Mouse (Mus musculus) NIH3T3 (cell line): ENCODE results near the gene Shank1.

Experiments
- DNase-seq: peaks from one replicate; pipeline ENCODE4 v3.0.0-alpha.2; 2012; ENCODE audit warnings: low read depth

Gene Shank1

DNA sequence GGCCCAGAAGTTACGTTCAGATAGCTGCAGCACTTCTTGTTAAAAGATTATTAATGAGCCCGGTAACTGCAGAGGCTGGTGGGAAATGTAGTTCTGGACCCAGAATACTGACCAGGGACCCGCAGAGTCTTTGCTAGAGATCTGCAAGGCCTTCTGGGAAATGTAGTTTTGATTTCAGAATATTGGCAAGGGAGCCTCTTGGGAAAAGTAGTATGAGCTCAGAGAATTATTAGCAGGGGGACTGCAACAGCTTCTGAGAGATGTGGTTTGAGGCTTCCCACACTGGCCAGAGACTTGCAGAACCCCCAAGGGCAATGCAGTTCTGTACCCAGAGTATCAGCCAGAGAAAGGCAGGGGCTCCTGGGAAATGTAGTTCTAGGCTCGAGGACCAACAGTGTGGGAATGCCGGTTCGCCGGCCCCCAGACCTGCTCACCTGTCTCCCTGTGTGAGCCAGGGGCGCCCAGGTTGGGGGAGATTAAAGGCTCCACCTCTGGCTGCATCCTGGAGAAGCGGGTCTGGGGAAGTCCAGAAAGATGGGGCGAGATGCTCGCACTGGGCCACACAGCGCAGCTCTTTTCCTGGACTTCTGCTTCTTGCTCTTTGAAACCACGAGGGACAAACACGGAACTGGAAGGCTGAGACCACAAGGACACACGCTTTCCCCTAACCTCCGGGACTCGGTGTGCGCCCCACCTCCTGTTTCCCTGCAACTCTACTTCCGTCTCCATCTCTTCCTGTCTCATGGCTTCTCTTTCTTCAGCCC is 64.0 kb downstream of the Shank1 start:
- DNase-seq = peak; percentile 91

GRCm38 (mm10) chr7:44374756-44375155 is 64.7 kb downstream of the Shank1 start:
- DNase-seq = peak; percentile 39

DNA sequence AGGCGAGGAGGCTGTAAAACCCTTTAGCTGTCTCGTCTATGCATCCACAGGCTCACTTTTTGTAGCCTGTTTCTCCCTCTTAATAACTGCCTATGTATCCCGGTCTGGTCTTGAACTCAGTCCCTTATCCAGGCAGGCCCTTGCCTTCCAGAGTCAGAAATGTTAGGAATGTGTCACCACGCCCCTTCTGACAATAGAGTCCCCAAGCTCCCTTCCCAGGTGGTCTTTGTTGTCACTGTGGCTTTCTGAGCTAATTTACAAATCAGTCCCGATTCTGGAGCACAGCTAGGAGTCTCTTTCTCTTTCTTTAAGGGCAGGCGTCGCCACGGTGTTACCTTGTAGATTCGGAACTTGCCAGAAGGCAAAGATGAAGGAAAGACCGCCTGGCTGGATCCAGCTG is 65.2 kb downstream of the Shank1 start:
- no peak for DNase-seq

GRCm38 (mm10) chr7:44375793-44376192 is 65.7 kb downstream of the Shank1 start:
- DNase-seq = no peak

- peak; percentile 38 for DNase-seq
Observed at GRCm38 (mm10) chr7:44378290-44378689, 68.2 kb downstream of the Shank1 start.

DNA sequence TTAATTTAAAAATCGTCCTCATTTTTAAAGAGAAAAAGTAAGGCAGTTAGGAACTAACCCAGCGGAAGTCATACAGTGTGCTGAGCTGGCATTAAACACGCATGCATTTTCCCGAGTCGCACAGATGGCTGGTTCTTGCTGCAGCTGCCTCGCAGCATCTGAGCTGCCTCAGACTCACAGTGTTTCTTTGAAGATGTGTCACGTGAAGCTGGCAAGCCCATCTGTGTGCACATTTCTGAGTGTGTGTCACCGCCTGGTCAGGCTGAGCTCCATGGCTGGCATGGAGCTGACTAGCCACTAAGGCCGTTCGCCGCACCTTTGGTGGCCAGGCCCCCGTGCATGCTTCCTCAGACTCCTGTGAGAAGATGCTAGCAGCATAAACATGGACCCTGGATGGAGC is 72.5 kb downstream of the Shank1 start:
- DNase-seq = no peak

- DNase-seq = peak; percentile 47
Observed at GRCm38 (mm10) chr7:44383980-44384715, 74.1 kb downstream of the Shank1 start, which contains the start of gene Syt3. TSS of gene Syt3 (plus strand) at chr7:44384102.

DNA sequence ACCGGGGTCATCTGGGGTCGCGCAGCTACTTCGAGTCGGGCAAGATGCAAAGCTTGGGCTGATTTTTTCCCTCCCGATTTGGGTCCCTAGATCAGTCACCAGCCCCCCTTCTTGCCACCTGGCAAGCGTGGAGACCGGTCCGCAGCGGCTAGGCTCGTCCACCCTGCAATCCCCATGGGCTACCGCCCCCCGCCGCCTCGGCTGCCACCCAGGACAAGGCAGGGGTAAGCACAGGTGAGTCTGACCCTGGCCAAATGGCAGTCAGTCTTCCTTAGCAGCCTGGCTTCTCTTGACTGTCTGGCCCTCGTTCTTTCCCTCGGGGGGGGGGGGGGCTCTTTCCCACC is 74.6 kb downstream of the Shank1 start:
- no peak for DNase-seq

- DNase-seq = no peak
Observed at GRCm38 (mm10) chr7:44385720-44386119, 75.7 kb downstream of the Shank1 start, which contains the start of gene 1700008O03Rik. TSS of gene 1700008O03Rik (minus strand) at chr7:44385820.

DNA sequence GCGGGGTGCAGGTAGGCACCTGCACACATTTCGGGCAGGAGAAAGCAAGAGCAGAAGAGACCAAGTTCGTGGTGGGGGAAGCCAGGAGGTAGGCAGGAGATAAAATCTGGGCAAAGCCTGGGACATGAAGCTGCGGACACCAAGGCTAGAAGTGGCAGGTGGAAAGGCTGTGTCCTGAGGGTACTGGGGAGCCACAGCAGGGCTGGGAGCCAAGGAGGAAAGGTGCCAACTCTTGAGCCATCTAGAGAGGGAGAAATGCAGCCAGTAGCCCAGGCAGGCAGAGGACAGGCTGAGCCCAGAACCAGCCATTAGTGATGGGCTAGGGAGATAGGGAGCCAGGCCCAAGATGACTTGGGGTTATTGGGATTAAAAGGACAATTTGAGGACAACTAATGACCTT is 81.8 kb downstream of the Shank1 start:
- DNase-seq = no peak

DNA sequence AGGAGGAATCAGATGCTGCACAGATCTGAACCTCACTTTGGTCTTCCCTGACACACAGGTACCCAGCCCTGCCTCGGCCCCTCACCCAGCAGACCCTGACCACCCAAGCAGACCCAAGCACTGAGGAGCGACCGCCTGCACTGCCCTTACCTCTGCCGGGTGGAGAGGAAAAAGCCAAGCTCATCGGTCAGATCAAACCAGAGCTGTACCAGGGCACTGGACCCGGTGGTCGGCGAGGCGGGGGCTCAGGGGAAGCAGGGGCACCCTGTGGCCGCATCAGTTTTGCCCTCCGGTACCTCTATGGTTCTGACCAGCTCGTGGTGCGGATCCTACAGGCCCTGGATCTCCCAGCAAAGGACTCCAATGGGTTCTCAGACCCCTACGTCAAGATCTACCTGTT is 82.3 kb downstream of the Shank1 start:
- no peak for DNase-seq

- no peak for DNase-seq
Observed at GRCm38 (mm10) chr7:44393284-44393683, 83.2 kb downstream of the Shank1 start.

DNA sequence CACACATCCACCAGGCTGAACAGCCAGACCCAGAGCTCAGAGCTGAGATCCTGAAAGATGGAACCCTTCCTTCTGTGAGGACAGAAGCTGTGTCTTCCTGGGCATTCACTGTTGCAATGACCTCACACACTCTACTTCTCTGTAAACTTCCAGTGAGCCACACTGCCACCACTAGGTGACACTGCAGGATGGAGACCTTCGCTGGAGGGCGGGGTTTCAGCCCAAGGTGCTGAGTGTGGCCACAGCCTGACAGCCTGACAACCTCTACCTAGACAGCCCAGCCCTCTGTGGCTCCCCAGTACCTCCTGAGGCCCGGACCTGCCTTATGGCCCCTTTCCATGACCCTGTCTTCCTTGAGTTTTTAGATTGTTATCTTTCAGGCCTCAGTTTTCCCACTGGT is 88.5 kb downstream of the Shank1 start:
- peak; percentile 64 for DNase-seq

DNA sequence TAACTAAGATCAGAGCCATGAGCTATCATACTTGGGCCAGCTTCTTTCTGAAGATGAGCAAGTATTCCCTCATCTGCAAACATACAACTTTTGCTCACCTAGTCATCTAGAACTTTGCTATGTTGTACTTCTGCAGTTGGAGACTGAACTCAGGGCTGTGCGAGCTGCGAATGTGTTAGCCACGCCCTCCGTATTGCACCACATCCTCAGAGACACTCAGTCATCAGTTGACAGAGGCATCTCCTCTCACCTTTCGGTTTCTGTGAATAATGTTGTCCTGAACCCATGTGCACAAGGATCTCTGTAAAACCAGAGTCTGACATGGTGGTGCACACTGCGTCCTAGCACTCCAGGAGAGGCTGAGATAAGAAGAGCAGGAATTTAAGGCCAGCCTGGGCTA is 91.6 kb downstream of the Shank1 start:
- no peak for DNase-seq

GRCm38 (mm10) chr7:44405346-44406014 is 95.4 kb downstream of the Shank1 start:
- peak; percentile 85 for DNase-seq

GRCm38 (mm10) chr7:44406015-44406355 is 95.9 kb downstream of the Shank1 start:
- no peak for DNase-seq
